Mouse (Mus musculus) myocyte (in vitro differentiated cells): ENCODE results near the gene Adamts6. TPM values are rescaled to one million over a fixed set of nuclear protein-coding genes. Genes with fewer than 3 reads are reported as not detected.
A peak's percentile ranks its signal among the peaks of the same experiment; 100 is the strongest.

Experiments used
- H3K27me3 ChIP-seq: one replicate; pipeline ENCODE4 v1.6.1; 2011; ENCODE audit not compliant: control insufficient read depth, insufficient read depth, insufficient read length
- H3K36me3 ChIP-seq: one replicate; pipeline ENCODE4 v1.6.1; 2011; ENCODE audit not compliant: control insufficient read depth, insufficient read depth
- H3K4me2 ChIP-seq: one replicate; pipeline ENCODE4 v1.6.1; 2011; ENCODE audit warnings: low read depth, control low read depth
- H3K4me3 ChIP-seq: one replicate; pipeline ENCODE4 v1.5.1; 2011; ENCODE audit warnings: mild to moderate bottlenecking, control low read depth, moderate library complexity
- H3K79me2 ChIP-seq: one replicate; pipeline ENCODE4 v1.6.1; 2011; ENCODE audit not compliant: control insufficient read depth, insufficient read depth
- H3ac ChIP-seq: one replicate; pipeline ENCODE4 v1.6.1; 2011; ENCODE audit not compliant: control insufficient read depth, insufficient read length
- CEBPB ChIP-seq: IDR thresholded peaks from 2 replicates; pipeline ENCODE4 v1.6.1; 2011; ENCODE audit warnings: mild to moderate bottlenecking, moderate library complexity; ENCODE audit not compliant: poor library complexity, insufficient read depth, severe bottlenecking
- E2F4 ChIP-seq: IDR thresholded peaks from one replicate; pipeline ENCODE4 v1.6.1; 2011; ENCODE audit warnings: mild to moderate bottlenecking, control low read depth, moderate library complexity; ENCODE audit not compliant: insufficient read depth
- MAX ChIP-seq: IDR thresholded peaks from one replicate; pipeline ENCODE4 v1.6.1; 2011; ENCODE audit warnings: low read depth, mild to moderate bottlenecking, control low read depth
- MYOD1 ChIP-seq, 3 experiments: IDR thresholded peaks; one replicate each; pipeline ENCODE4 v1.6.1; 2011; ENCODE audit warnings: control low read depth in 2 of 3, low read depth in 2 of 3, mild to moderate bottlenecking in 2 of 3, moderate library complexity in 1 of 3; ENCODE audit not compliant: insufficient read length in 2 of 3, control insufficient read depth in 1 of 3
- MYOG ChIP-seq, 3 experiments: IDR thresholded peaks; one replicate each; pipeline ENCODE4 v1.6.1; 2011; ENCODE audit warnings: control low read depth in 2 of 3, low read depth in 2 of 3, mild to moderate bottlenecking in 2 of 3; ENCODE audit not compliant: insufficient read length in 2 of 3, control insufficient read depth in 1 of 3, insufficient read depth in 1 of 3
- POLR2A ChIP-seq: IDR thresholded peaks from one replicate; pipeline ENCODE4 v1.6.1; 2011; ENCODE audit warnings: low read depth, mild to moderate bottlenecking, control low read depth, moderate library complexity; ENCODE audit not compliant: insufficient read length
- POLR2AphosphoS2 ChIP-seq: IDR thresholded peaks from one replicate; pipeline ENCODE4 v1.6.1; 2011; ENCODE audit warnings: low read depth, control low read depth; ENCODE audit not compliant: insufficient read length
- REST ChIP-seq: IDR thresholded peaks from one replicate; pipeline ENCODE4 v1.6.1; 2011; ENCODE audit warnings: mild to moderate bottlenecking, control low read depth, moderate library complexity; ENCODE audit not compliant: insufficient read depth, insufficient read length
- SRF ChIP-seq: IDR thresholded peaks from one replicate; pipeline ENCODE4 v1.6.1; 2011; ENCODE audit warnings: low read depth; ENCODE audit not compliant: control insufficient read depth, insufficient read length
- TCF12 ChIP-seq: IDR thresholded peaks from one replicate; pipeline ENCODE4 v1.6.1; 2011; ENCODE audit warnings: mild to moderate bottlenecking, control low read depth; ENCODE audit not compliant: poor library complexity, insufficient read depth, severe bottlenecking
- TCF3 ChIP-seq: IDR thresholded peaks from one replicate; pipeline ENCODE4 v1.6.1; 2011; ENCODE audit warnings: low read depth, control low read depth; ENCODE audit not compliant: insufficient read length
- USF1 ChIP-seq: IDR thresholded peaks from one replicate; pipeline ENCODE4 v1.6.1; 2011; ENCODE audit warnings: low read depth, mild to moderate bottlenecking, control low read depth, moderate library complexity
- polyA plus RNA-seq: library from polyadenylated mRNA; unstranded; fragments of >200 nt; fragmentation: generic; extraction: Trizol; gene quantifications from one replicate; pipeline ENCODE4 v1.2.1, GENCODE M21; 2012; ENCODE audit warnings: missing spikeins

Adamts6 gene
- polyA plus RNA-seq, 1 experiment, result 2.0 TPM

DNA sequence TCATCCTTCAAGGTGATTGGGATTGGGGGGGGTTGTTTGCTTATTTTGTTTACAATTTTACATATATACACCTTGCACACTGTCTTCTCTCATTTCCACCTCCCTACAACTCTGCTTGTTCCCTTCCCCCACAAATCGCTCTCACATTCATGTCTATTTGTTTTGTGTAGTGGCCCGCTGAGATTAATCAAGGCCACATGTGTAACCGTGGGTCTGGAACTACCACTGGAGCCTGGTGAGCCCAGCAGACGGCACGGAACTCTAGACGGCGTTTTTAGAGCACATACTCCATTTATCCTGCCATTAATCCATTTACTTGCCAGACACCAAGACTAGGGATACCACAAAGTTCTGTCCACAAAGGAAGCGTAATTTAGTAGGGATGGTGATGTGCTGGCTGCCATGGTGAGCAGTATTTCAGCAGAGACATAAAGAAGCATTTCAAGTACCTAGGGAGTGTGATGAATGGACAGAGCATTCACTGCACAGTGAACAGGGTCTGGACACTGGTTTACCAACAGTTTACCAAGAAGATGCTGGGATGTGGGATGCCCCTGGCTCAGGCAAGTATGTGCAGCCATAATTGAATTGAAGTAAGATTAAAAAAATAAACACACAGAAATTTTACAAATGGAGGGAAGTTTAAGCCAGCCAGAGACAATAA, 194.9 kb downstream of the Adamts6 start:
- no peak overlapping the region for H3K4me3 ChIP-seq
- no peak overlapping the region for H3K4me2 ChIP-seq
- H3K27me3 ChIP-seq, result no peaks in the 10 kb centered on the region
- H3ac ChIP-seq, result no peak overlapping the region
- TF ChIP-seq E2F4, result no peak
- no peak for TF ChIP-seq SRF
- TF ChIP-seq REST, result no peak
- TF ChIP-seq MYOD1 (IDR thresholded peaks at IDR 0.05; ENCODE audit: control insufficient read depth in 1 of 3, insufficient read length in 2 of 3, low read depth in 2 of 3), result no peak
- TF ChIP-seq TCF3, result no peak
- TF ChIP-seq USF1, result no peak
- no peaks in the 10 kb centered on the region for H3K79me2 ChIP-seq
- peaks cover 28% of the 10 kb centered on the region for H3K36me3 ChIP-seq

DNA sequence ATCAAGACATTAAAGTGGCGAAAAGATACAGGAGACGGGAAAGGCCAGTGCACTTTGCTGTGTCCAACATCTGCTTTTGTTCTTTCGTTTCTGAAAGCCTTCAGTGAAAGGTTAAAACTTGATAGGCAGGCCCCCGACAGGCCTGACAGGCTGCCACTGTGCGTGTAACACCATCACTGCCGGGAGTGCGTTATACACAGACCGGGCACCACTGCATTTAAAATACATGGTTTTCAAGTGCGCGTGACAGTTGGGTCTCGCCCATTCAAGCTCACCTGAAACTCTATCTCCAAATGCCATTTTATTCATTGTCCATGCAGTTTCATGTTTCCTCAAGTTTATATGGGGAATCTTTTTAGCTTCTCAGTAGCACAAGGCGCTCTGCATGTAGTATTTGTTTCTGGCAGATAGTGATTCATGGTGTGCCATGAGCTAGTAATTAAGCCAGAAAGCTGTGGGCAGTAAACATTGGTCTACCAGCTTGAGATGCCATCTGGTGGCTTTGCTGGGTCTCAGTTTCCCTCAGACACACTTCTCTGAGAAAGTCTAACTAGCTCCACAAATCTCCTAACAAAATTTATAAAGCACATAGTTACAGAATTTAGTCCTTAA, 195.6 kb downstream of the Adamts6 start:
- TF ChIP-seq POLR2AphosphoS2 (no peak), TCF12 (no peak), USF1 (no peak), REST (no peak), POLR2A (no peak)
- no peaks in the 10 kb centered on the region for H3K27me3 ChIP-seq
- H3K4me2 ChIP-seq, result no peak overlapping the region
- no peak overlapping the region for H3ac ChIP-seq
- no peaks in the 10 kb centered on the region for H3K79me2 ChIP-seq
- no peak overlapping the region for H3K4me3 ChIP-seq
- H3K36me3 ChIP-seq, result peaks cover 23% of the 10 kb centered on the region

DNA sequence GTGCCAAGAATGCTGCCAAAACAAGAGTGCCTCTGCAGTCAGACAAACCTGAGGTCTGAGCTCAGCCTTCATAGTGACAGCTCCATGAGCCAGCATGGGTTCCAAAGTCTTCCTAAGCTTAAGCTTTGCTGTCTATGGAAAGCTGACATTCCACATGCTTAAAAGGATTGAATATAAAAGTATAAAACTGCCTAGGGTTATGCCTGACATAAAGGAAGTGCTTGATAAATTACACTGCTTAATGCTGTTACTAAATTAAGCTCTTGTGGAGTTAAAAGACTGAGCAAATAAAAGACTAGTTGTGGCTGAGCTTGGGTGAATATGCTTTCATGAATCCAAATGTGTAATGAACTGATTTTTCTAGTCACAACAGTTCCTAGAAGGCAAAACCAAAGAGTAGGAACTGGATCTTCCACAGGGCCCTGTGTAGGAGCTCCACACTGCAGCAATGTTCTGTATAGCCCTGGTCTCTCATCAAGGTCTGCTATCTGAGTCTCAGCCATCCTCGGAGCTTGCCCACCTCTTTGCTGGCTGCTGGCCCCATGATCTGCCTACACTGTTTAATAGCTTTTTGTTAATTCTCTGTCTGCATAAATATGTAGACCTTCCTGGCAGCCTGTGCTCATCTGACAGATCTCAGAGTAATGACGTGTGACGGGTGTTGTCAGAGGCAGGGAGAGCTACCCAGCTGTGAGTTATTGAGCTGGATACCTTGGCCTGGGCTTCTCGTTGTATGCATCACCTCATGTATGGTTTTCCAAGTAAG, 203.6 kb downstream of the Adamts6 start:
- H3K4me2 ChIP-seq, result no peak overlapping the region
- no peaks in the 10 kb centered on the region for H3K27me3 ChIP-seq
- no peak overlapping the region for H3K4me3 ChIP-seq
- TF ChIP-seq TCF3, result no peak
- TF ChIP-seq USF1, result no peak
- TF ChIP-seq TCF12, result no peak
- TF ChIP-seq CEBPB, result no peak
- no peak for TF ChIP-seq MAX
- no peak for TF ChIP-seq MYOG (IDR thresholded peaks at IDR 0.05; ENCODE audit: control insufficient read depth in 1 of 3, insufficient read depth in 1 of 3, insufficient read length in 2 of 3, low read depth in 2 of 3)
- TF ChIP-seq MYOD1 (IDR thresholded peaks at IDR 0.05; ENCODE audit: control insufficient read depth in 1 of 3, insufficient read length in 2 of 3, low read depth in 2 of 3), result no peak
- TF ChIP-seq SRF, result no peak
- no peak for TF ChIP-seq E2F4
- no peak for TF ChIP-seq POLR2AphosphoS2
- TF ChIP-seq POLR2A, result no peak
- TF ChIP-seq REST, result no peak
- no peak overlapping the region for H3ac ChIP-seq
- no peaks in the 10 kb centered on the region for H3K79me2 ChIP-seq
- H3K36me3 ChIP-seq, result peaks cover 6% of the 10 kb centered on the region

DNA sequence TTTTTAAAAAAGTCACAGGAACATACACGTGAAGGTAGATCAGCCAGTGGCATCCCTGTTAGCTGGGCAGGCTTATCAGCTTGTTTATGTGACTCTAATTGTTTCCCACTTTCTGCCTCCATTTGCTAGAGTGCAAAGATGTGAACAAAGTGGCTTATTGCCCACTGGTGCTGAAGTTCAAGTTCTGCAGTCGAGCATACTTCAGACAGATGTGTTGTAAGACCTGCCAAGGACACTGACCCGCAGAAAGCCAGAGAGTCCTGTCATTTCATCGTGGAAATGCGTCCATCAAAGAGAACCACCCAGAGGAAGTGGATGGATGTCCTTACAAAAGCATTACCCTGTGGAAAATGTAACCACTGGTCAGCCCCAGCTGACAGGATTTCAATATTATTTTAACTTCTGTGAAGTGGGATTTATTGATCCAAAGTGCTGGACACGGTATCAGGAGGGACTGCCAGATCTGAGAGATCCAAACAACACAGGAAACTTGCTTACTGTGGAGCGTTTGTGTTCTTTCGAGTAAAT, 205.9 kb downstream of the Adamts6 start:
- Histone ChIP-seq H3K79me2 (no peaks in the 10 kb centered on the region), H3K27me3 (no peaks in the 10 kb centered on the region), H3K36me3 (peaks cover 6% of the 10 kb centered on the region), H3K4me2 (peak overlapping the region; percentile 27), H3K4me3 (no peak overlapping the region), H3ac (no peak overlapping the region)
- TF ChIP-seq REST (no peak), POLR2AphosphoS2 (no peak), USF1 (no peak), TCF12 (no peak), TCF3 (no peak), SRF (no peak), MAX (no peak), MYOD1 (IDR thresholded peaks at IDR 0.05; ENCODE audit: control insufficient read depth in 1 of 3, insufficient read length in 2 of 3, low read depth in 2 of 3) (no peak), CEBPB (no peak)
